Mouse (Mus musculus) activated CD4-positive, CD25-positive, alpha-beta regulatory T cell (primary cell): ENCODE measurements around the gene Vmn1r38. TPM values are rescaled to one million over a fixed set of nuclear protein-coding genes. Genes with fewer than 3 reads are reported as not detected.

Experiments
- polyA plus RNA-seq, 2 experiments: library from polyadenylated mRNA; unstranded; fragments of 100-300 nt; shearing (Covaris generic); gene quantifications; one replicate each; pipeline ENCODE4 v1.2.1; 2017

Gene Vmn1r38
- polyA plus RNA-seq: not detected

DNA sequence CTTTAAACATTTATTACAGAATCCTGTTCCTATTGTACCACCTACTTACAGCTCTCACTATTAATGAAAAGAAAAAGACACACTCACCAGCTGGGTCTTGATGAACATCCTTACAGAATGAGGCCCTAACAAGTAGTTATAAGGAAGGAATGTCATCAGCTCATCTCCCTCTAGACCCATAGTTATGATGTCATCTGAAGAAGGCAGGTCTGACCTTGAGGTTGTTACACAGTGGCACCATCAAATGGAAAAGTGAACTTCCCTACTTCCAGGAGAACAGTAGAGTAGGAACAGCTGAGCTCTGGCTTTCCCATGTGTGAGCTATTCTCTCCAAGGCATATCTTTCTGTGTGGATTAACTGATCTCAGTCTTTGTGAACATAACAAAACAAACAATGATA lies at the start of gene Vmn1r38:
Vmn1r38 (minus strand) TSS at position 101 of the 400 bp plus-strand sequence.

GRCm38 (mm10) chr6:66810509-66810908 lies 28.1 kb upstream of the Vmn1r38 start, which contains the start of gene Vmn1r39:
TSS of gene Vmn1r39 (minus strand) at chr6:66810609.

GRCm38 (mm10) chr6:66729082-66729481 lies 53.3 kb downstream of the Vmn1r38 start, which contains the start of gene Vmn1r37:
TSS of gene Vmn1r37 (plus strand) at chr6:66729382.

Other genes starting within 250 kb of the Vmn1r38 start
- gene Mad2l1, start 247.2 kb downstream of the Vmn1r38 start, polyA plus RNA-seq: 10 to 100 TPM; 34.7 to 35.9 TPM
- gene Vmn1r32, start 222.5 kb downstream of the Vmn1r38 start, polyA plus RNA-seq: under 1 TPM in 1 of 2 experiments, not detected in 1; 0.23 TPM
- gene Vmn1r33, start 164.3 kb downstream of the Vmn1r38 start, polyA plus RNA-seq: not detected
- not detected for gene Vmn1r34, start 138.7 kb downstream of the Vmn1r38 start, polyA plus RNA-seq
- gene Vmn1r35, start 96.7 kb downstream of the Vmn1r38 start, polyA plus RNA-seq: not detected
- gene Vmn1r36, start 63.5 kb downstream of the Vmn1r38 start, polyA plus RNA-seq: not detected
- not detected for gene Vmn1r37, start 53.2 kb downstream of the Vmn1r38 start, polyA plus RNA-seq
- not detected for gene Vmn1r39, start 28.0 kb upstream of the Vmn1r38 start, polyA plus RNA-seq
- 10 to 100 TPM; 26.7 to 28.8 TPM for gene Gng12, start 113.8 kb upstream of the Vmn1r38 start, polyA plus RNA-seq